Mouse (Mus musculus) ES-Bruce4 (cell line): ENCODE data around the gene Mme. TPM values are rescaled to one million over a fixed set of nuclear protein-coding genes. Genes with fewer than 3 reads are reported as not detected.

ENCODE experiments used
- H3K27ac ChIP-seq: 2 replicates; pipeline ENCODE4 v1.5.1; 2012; ENCODE audit warnings: low read length, inconsistent platforms; ENCODE audit not compliant: insufficient read depth
- H3K27me3 ChIP-seq: 2 replicates; pipeline ENCODE4 v1.6.1; 2012; ENCODE audit warnings: mild to moderate bottlenecking, low read length, inconsistent platforms; ENCODE audit not compliant: control insufficient read depth, poor library complexity, insufficient read depth, severe bottlenecking
- H3K36me3 ChIP-seq: 2 replicates; pipeline ENCODE4 v1.6.1; 2012; ENCODE audit warnings: inconsistent platforms, mild to moderate bottlenecking, low read length, moderate library complexity; ENCODE audit not compliant: control insufficient read depth, poor library complexity, insufficient read depth, severe bottlenecking
- H3K4me1 ChIP-seq: one replicate; pipeline ENCODE4 v1.8.1; 2011; ENCODE audit warnings: low read length; ENCODE audit not compliant: control insufficient read depth, insufficient read depth
- H3K4me3 ChIP-seq: 2 replicates; pipeline ENCODE4 v1.5.1; 2011; ENCODE audit warnings: low read depth, mild to moderate bottlenecking, low read length
- H3K9ac ChIP-seq: 2 replicates; pipeline ENCODE4 v1.6.1; 2012; ENCODE audit warnings: low read depth, mild to moderate bottlenecking, inconsistent platforms; ENCODE audit not compliant: poor library complexity, severe bottlenecking
- H3K9me3 ChIP-seq: replicated peaks from 2 replicates; pipeline ENCODE4 v1.6.1; 2012; ENCODE audit warnings: mild to moderate bottlenecking, low read length, inconsistent platforms; ENCODE audit not compliant: control insufficient read depth, poor library complexity, insufficient read depth, severe bottlenecking
- CTCF ChIP-seq: IDR thresholded peaks from one replicate; pipeline ENCODE4 v1.8.1; 2011; ENCODE audit warnings: low read depth, low read length
- EP300 ChIP-seq: IDR thresholded peaks from 2 replicates; pipeline ENCODE4 v1.6.1; 2011; ENCODE audit warnings: low read depth, low read length; ENCODE audit not compliant: insufficient read depth
- POLR2A ChIP-seq: IDR thresholded peaks from one replicate; pipeline ENCODE4 v1.8.1; 2011; ENCODE audit warnings: low read length; ENCODE audit not compliant: insufficient read depth
- polyA plus RNA-seq: library from polyadenylated mRNA; stranded (reverse); fragments of >200 nt; gene quantifications from 2 replicates; pipeline ENCODE4 v1.2.4, GENCODE M21; 2011; ENCODE audit warnings: low read depth; ENCODE audit not compliant: missing spikeins, insufficient read depth, insufficient read length

The Mme gene
- polyA plus RNA-seq, 1 experiment, result 80.3 TPM

DNA sequence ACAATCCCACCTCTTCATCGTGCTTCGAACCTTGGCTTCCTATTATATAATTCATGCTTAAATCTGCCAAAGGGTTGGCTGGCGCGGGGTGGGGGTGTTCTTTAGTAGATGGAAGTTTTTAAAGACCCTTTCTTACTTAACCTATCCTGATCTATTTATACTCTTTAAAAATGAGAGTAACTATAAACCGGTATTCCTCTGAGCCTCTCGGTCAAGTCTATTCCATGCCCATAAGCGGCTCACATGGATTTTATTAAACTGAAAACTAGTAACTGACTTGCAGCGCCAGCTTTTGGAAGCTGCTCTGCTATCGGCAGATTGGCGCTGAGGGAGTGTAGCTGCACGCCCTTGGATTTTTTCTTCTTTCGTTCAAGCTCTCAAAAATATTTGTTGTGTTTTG, 55.1 kb downstream of the Mme start:
- Histone ChIP-seq H3K4me3 (peak overlapping the region; percentile 37; the same call in 1 of the 2 replicates), H3K27ac (no peak overlapping the region), H3K27me3 (no peaks in the 10 kb centered on the region), H3K9ac (peak overlapping the region; percentile 83), H3K4me1 (no peaks in the 10 kb centered on the region), H3K9me3 (no peaks in the 10 kb centered on the region), H3K36me3 (peaks cover 3% of the 10 kb centered on the region; the same call in 1 of the 2 replicates)
- TF ChIP-seq EP300 (no peak), POLR2A (no peak), CTCF (no peak)

DNA sequence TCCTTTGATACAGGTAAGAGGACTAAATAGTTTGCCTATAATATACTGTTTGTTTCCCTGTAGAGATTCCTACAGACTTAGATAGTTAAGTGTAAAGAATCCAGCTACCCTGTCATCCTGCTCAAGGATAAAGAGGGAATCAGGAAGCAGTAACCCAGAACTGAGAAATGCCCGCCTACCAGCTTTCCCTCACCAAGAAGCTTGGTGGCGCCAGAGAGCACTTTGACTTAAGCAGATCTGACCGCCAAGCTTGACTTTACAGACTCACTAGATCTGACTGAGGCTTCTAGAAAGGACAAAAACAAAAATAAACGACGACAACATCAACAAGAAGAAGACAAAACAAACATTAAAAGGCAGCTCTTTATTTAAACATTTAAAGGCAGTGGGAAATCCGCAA, 56.5 kb downstream of the Mme start:
- H3K27me3 ChIP-seq, result no peaks in the 10 kb centered on the region
- no peak overlapping the region for H3K9ac ChIP-seq
- TF ChIP-seq EP300 (no peak), POLR2A (no peak), CTCF (peak; percentile 51)
- peaks cover 3% of the 10 kb centered on the region; the same call in 1 of the 2 replicates for H3K36me3 ChIP-seq
- no peak overlapping the region for H3K27ac ChIP-seq
- H3K4me3 ChIP-seq, result no peak overlapping the region
- no peaks in the 10 kb centered on the region for H3K9me3 ChIP-seq
- no peaks in the 10 kb centered on the region for H3K4me1 ChIP-seq

DNA sequence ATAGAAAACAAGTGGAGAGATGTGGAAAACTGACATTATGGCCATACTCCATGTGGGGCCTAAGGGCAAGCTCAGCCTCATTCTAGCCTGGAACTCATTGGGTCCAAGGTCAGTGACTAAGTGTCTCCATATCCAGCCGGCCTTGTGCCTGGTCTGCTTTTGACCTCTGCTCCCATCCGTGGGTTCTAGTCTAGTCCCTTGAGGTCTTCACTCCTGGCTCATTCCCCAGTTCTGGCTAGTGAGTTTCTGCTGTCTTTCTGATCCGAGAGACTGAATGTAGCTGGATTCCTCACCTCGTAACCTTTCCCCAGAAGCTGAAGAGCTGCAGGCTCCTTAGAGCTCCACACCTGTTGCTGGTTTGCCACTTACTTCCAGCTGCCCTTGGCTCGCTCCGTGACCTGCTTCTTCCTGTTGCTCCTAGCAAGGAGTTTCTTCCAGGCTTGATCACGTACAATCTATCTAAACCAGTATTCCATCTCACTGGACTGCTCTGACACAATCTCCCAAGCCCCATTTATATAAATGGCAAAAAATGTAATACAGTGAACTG, 73.9 kb downstream of the Mme start:
- Histone ChIP-seq H3K27ac (no peak overlapping the region), H3K4me3 (no peak overlapping the region)
- TF ChIP-seq POLR2A, result no peak

DNA sequence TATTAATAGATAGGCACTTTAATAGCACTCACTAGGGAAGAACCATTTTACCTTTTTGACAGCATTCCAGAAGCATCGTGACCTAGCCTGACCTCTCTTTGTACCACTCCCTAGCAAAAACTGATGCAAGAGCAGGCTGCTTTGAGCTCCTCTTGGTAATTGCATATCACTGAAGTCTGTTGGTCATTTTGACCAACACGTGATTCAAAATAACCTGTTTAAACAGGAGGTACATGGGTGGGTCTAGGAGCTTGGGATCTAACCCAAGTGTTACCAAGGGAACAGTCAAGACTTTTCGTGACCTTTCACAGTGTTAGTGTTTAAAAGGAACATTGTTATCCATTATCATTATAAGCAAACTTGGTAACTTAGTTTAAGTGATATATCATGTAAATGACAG, 76.2 kb downstream of the Mme start:
- Histone ChIP-seq H3K27me3 (no peaks in the 10 kb centered on the region), H3K4me1 (no peaks in the 10 kb centered on the region), H3K9me3 (no peaks in the 10 kb centered on the region), H3K4me3 (no peak overlapping the region), H3K9ac (no peak overlapping the region), H3K27ac (no peak overlapping the region), H3K36me3 (no peaks in the 10 kb centered on the region)
- TF ChIP-seq POLR2A (no peak), EP300 (no peak), CTCF (no peak)

More for the DNA sequence above, 73.9 kb downstream of the Mme start:
- Histone ChIP-seq H3K4me1 (no peaks in the 10 kb centered on the region), H3K9ac (no peak overlapping the region), H3K27me3 (no peaks in the 10 kb centered on the region), H3K9me3 (no peaks in the 10 kb centered on the region), H3K36me3 (no peaks in the 10 kb centered on the region)

DNA sequence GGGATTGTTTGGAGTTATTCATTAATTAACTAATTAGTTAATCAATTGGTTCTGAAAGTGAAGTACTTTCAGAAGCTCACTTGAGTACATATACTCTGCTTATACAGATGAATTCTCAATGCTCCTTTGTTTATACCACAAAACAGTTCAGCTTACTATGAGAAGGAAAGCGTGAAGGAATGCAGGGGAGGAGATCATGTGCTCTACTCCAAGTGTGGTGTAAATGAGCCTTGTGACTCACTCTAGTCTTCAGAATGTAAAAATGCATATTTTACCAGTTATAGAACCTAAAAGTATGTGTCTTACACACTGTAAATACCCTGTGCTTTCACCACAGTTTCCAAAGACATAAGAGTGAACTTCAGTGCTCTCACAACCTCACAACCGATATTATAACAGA, 84.3 kb downstream of the Mme start:
- Histone ChIP-seq H3K4me1 (no peaks in the 10 kb centered on the region), H3K27me3 (no peaks in the 10 kb centered on the region), H3K27ac (no peak overlapping the region), H3K9me3 (no peaks in the 10 kb centered on the region), H3K9ac (no peak overlapping the region), H3K36me3 (0 out of 2 replicates have a peak, but pooled peaks cover 3% of the 10 kb centered on the region), H3K4me3 (no peak overlapping the region)
- TF ChIP-seq CTCF (no peak), EP300 (no peak), POLR2A (no peak)

DNA sequence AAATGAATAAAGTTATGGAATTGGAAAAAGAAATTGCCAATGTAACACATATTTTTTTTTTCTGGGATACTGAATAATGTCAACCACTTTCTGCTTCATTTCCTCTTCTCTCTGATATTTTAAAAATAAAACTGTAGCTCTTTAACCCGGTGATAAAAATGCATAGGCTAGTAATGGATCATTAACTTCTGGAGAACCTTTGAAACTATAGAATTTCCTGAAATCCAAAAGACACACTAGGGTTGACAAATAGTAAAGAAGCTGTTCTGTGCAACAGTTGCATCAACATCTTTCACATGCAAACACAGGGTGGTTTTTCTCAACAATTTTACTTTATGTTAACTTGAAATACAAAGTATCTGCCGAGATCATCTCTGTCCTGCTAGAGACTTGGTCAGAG, 98.8 kb downstream of the Mme start:
- H3K9ac ChIP-seq, result no peak overlapping the region
- no peaks in the 10 kb centered on the region for H3K27me3 ChIP-seq
- no peak overlapping the region for H3K27ac ChIP-seq
- TF ChIP-seq EP300 (no peak), CTCF (no peak), POLR2A (no peak)
- no peaks in the 10 kb centered on the region for H3K9me3 ChIP-seq
- no peaks in the 10 kb centered on the region for H3K36me3 ChIP-seq
- no peak overlapping the region for H3K4me3 ChIP-seq
- no peaks in the 10 kb centered on the region for H3K4me1 ChIP-seq
